Mouse (Mus musculus): ENCODE results near the gene Gm20388. TPM values are rescaled to one million over a fixed set of nuclear protein-coding genes. Genes with fewer than 3 reads are reported as not detected.
A peak's percentile ranks its signal among the peaks of the same experiment; 100 is the strongest.

Gene Gm20388
- total RNA-seq, 2 experiments from 2014 or later = 12.7 TPM; not detected in 1

DNA sequence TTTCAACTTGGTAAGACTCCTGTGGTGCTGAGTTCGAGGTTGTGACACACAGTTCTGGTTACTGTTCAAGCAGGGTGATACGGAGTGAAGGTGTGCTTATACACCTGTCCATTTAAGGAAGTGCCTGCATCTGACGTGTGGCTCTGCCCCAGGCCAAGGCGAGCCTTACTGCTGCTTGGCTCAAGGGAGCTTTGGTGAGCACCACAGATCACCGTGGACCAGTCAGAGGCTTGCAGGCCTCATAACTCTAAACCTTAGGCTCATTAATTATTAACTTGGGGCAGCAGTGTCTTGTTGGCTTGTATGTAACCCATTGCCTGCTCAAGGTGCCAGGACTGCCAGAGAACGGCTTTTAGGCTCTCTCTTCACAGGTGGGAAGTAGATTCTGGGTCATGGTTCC lies 4338.0 kb downstream of the Gm20388 start:
- DNase-seq = no peak

DNA sequence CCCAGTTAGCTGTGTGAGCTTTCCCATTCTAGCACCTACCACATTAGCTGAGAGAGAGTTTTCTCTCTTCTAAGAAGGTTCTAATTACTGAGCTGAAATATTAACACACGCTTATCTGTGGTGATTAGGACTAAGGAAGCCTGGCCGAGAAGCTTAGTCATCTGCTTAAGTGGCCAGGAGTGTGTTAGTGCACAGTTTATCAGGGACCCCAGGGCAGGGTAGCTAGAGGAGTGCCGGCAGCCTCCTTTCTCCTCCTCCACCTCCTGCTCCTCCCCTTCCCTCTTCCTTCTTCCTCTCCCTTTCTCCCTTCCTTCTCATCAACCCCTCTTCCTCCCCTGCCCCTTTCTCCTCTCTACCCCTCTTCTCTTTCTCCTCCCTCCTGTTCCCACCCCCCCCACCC lies 4339.6 kb downstream of the Gm20388 start:
- no peak for DNase-seq

DNA sequence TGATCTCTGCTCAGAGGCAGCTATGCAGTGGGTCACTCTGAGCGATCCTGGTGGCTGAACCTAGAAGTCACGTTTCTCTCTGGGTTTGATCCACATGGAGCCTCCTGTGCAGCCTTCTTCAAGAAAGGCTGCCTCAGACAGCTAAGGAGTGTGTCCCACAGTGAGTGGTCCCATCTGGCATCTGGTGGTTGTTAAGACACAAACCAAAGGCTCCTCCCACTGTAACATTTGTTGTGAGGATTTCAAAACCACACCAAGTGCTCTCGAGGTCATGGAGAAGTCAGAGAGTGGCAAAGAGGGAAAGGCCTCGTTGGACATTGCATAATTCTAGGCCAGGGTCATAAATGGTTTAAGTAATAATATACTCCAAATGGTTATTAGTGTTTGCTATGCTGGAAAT lies 4340.1 kb downstream of the Gm20388 start:
- no peak for DNase-seq

GRCm38 (mm10) chr8:124252533-124252950 lies 4341.9 kb downstream of the Gm20388 start:
- DNase-seq = no peak

GRCm38 (mm10) chr8:124253939-124254338 lies 4343.3 kb downstream of the Gm20388 start:
- DNase-seq = no peak

DNA sequence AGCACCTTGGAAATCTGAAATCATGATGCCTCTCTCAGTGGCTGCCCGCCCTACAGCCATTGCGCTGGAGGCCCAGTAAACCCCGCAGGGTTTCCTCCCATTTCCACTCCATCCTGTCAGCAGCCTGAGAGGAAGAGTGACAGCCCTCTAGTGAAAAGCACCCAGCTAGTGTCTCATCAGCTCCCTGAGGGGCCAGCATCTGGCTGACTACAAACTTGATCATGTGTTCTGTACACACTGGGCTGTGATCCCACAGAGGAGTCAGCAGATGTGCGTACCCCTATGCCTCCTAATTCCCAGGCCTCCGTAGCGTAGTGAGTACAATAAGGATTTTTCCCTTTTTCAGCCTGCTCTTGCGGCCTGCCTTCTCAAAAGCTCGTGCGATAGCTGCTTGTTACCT lies 4346.2 kb downstream of the Gm20388 start:
- DNase-seq = no peak

DNA sequence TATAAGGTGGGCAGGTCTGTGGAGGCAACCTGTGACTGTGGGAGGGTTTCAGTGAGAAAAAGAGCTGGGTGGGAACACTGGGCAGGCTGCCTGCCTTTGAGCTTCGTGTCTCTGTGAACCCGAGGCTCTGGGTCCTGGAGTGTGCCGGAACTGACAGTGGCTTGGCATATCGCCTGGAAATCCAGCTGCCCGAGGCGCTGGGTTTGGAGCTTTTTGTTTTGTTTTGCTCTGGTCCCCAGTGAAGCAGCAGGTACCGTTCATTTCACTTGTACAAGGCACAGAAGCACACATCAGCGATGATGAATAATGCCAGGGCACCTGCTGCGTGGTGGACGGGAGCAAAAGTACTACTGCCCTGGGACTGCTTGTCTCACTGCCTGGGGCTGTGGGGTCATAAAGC lies 4346.7 kb downstream of the Gm20388 start:
- peak; percentile 62 to 63 for DNase-seq

GRCm38 (mm10) chr8:124259146-124259545 lies 4348.5 kb downstream of the Gm20388 start:
- no peak for DNase-seq

GRCm38 (mm10) chr8:124259925-124260324 lies 4349.3 kb downstream of the Gm20388 start:
- DNase-seq = no peak

GRCm38 (mm10) chr8:124260371-124260770 lies 4349.7 kb downstream of the Gm20388 start:
- no peak for DNase-seq

GRCm38 (mm10) chr8:124263058-124263457 lies 4352.4 kb downstream of the Gm20388 start:
- no peak for DNase-seq

DNA sequence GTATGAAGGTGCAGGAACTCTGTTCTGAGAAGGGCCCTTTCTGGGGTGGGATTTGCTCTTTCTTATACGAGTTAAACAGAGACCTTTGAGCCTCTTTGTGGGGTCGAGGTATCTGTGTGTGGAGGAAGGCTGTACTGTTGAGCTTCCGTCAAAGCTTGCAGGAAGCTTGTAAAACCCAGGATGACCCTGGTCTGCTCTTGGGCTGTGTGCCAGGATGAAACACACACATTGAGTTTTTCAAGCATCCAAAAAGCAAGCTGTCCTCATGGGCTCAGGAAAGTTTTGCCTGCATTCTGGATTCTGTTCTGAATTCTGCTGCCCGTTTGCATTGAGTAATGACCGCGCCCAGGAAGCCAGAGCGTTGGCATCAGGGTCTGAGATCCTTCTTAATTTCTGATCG lies 4353.4 kb downstream of the Gm20388 start:
- no peak for DNase-seq

GRCm38 (mm10) chr8:124264671-124265070 lies 4354.0 kb downstream of the Gm20388 start:
- no peak for DNase-seq

GRCm38 (mm10) chr8:124265130-124265529 lies 4354.5 kb downstream of the Gm20388 start:
- no peak for DNase-seq

- DNase-seq = no peak
Observed at GRCm38 (mm10) chr8:124265798-124266197, 4355.2 kb downstream of the Gm20388 start.

DNA sequence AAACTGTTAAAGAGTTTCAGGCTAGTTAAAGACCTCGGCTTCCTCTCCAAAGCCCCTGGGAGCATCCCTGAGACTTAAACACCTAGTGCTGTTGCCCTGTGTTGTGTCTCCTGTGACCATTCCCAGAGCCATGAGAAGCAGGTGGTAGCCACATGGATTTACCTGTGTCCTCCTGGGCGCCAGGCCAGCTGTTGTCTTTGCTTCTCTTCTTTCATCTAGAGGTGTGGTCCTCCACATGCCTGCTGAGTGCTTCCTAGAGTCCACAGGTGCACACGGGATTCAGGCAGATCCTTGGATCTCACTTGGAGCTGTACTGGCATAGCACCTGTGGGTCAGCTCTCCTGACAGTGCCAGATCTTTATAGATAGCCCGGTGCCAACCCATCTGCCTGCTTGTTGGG lies 4356.6 kb downstream of the Gm20388 start:
- no peak for DNase-seq

DNA sequence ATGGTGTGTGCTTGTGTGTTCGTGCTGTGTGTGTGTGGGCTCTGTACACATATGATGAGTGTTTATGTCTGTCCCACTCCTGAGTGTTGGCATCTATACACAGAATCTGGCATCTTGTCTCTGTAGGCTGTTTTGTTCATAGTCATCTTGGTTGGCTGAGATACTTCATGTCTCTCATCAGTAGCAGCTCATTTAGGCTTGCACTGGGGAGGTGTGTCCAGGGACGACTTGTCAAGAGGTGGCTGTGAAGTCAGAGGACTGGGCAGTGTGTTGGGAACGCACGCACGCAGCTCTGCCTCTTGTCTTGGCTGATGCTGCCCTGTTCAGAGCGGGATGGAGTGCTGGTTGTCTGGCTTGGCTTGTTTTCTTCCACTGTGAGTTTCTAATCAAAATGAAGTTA lies 4359.9 kb downstream of the Gm20388 start:
- no peak for DNase-seq

DNA sequence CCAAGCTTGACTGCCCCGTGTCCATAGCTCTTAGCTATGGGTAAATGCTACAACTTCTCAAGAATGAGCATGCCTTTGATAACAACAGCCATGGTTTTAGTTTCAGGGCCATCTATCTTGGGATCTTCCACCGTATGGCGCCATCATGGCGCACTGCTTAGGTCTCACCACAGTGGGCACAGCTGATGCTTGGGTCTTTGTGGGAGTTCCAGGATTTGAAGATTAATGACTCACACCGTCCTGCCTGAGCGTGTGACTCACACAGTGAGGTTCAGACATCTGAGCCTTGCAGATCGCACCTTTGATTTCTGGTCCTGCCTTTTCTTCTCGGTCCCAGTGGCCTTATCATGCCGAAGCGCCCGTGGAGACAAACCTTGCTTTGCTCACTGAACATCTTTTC lies 4360.3 kb downstream of the Gm20388 start:
- DNase-seq = no peak

GRCm38 (mm10) chr8:124271518-124271917 lies 4360.9 kb downstream of the Gm20388 start:
- no peak for DNase-seq

- no peak for DNase-seq
Observed at GRCm38 (mm10) chr8:124272792-124273191, 4362.2 kb downstream of the Gm20388 start.

GRCm38 (mm10) chr8:124273606-124274218 lies 4363.1 kb downstream of the Gm20388 start:
- no peak for DNase-seq

DNA sequence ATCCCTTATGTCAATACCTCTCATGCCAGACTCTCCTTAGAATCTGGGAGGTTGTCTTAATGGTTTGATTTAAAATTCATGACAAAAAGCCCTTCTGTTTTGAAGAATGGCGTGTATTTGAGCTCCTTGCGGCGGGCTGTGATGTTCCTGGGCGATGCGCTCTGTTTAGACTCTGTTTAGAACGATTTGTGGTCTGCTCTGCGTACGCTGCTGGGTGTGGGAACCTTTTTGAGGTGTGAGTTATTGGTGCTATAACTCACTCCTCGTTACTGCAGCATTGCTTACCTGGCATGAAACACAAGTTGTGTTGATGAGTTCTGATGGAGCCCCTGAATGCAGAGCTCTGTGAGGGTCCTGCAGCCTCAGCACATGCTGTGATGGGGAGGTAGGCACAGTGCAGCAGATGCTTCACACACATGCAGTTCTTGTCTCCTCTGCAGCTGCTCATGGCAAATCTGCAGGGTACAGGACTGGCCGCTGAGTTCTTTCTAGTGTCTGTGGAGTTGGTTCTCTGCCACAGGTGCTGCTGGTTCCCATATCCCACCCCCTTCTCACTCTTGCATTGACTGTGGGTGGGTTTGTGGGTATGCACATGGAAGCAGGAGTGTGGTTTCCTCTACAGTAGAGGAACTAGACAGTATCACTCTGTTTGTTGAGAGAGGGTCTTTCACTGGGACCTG lies 4363.9 kb downstream of the Gm20388 start:
- no peak for DNase-seq

DNA sequence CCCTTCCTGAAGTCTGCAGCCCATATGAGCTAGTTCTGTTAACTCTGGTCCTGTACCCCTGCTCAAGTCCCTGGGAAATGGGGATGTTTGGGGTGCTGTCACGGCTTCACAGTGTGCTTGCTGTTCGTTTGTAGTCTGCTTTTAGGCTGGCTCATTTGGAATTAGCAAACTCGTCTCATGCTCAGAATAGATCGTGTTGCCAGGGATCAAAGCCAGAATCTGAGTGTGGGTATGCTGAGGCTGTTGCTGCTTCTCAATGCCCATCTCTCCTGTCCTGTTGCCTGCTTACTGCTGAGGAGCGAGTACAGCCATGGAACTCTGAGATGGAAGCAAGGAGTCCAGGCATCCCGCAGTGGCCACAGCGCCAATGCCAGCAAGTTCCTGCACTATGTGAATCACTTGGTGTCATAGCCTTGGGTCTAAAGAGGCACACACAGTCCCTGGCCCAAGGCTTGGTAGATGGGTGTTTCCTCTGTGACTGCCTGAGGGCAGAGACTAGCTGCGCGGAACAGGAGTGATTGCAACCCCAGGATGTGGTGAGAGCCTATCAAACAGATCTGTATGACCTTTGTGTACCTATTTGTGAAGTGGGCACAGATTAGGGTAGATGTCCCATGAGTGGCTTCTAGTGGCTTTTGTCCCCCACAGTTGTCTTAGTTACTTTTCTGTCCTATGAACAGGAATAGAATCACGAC lies 4364.9 kb downstream of the Gm20388 start:
- DNase-seq = no peak
